Mouse (Mus musculus) limb, embryonic 14.5 days (tissue): ENCODE measurements at regions not wholly inside any gene's neighbourhood (a gene's known extent, or its start where the extent isn't known, plus 50 kb on each side); places are given as distances from the start of the nearest gene placed in this dataset.
A peak's percentile ranks its signal among the peaks of the same experiment; 100 is the strongest.

Experiments used
- ATAC-seq: fragments of 200-750 bp; cut with Nextera tagmentation; 2 replicates; pipeline ENCODE4 v1.8.0; 2017; ENCODE audit warnings: low read depth, moderate number of reproducible peaks, moderate TSS enrichment; ENCODE audit not compliant: low FRiP score
- DNase-seq: peaks from one replicate; pipeline ENCODE4 v3.0.0-alpha.2; 2015; ENCODE audit warnings: low spot score
- H3K27ac ChIP-seq: fragments of 300-500 bp; sonication (generic); replicated peaks from 2 replicates; pipeline ENCODE4 v1.5.1; 2014; ENCODE audit warnings: low read depth, mild to moderate bottlenecking, low read length, moderate library complexity, mixed read lengths
- H3K27me3 ChIP-seq: fragments of 300-500 bp; sonication (generic); 2 replicates; pipeline ENCODE4 v1.6.1; 2014; ENCODE audit warnings: low read length, mixed read lengths; ENCODE audit not compliant: control insufficient read depth, insufficient read depth
- H3K36me3 ChIP-seq: fragments of 300-500 bp; sonication (generic); 2 replicates; pipeline ENCODE4 v1.6.1; 2014; ENCODE audit warnings: mild to moderate bottlenecking, low read length, moderate library complexity, mixed read lengths; ENCODE audit not compliant: control insufficient read depth, insufficient read depth
- H3K4me1 ChIP-seq: fragments of 300-500 bp; sonication (generic); 2 replicates; pipeline ENCODE4 v1.6.1; 2014; ENCODE audit warnings: antibody characterized with exemption, low read length, mixed read lengths; ENCODE audit not compliant: control insufficient read depth, insufficient read depth
- H3K4me2 ChIP-seq: fragments of 300-500 bp; sonication (generic); replicated peaks from 2 replicates; pipeline ENCODE4 v1.6.1; 2014; ENCODE audit warnings: low read depth, mild to moderate bottlenecking, low read length, moderate library complexity; ENCODE audit not compliant: severe bottlenecking
- H3K4me3 ChIP-seq: fragments of 300-500 bp; sonication (generic); replicated peaks from 2 replicates; pipeline ENCODE4 v1.5.1; 2014; ENCODE audit warnings: low read length
- H3K9ac ChIP-seq: fragments of 300-500 bp; sonication (generic); 2 replicates; pipeline ENCODE4 v1.6.1; 2014; ENCODE audit warnings: mild to moderate bottlenecking, low read depth, low read length, moderate library complexity; ENCODE audit not compliant: severe bottlenecking
- H3K9me3 ChIP-seq: fragments of 300-500 bp; sonication (generic); 2 replicates; pipeline ENCODE4 v1.6.1; 2016; ENCODE audit warnings: low read length; ENCODE audit not compliant: control insufficient read depth
- POLR2A ChIP-seq: fragments of 200-500 bp; IDR thresholded peaks from 2 replicates; pipeline ENCODE4 v1.8.0; 2012; ENCODE audit warnings: inconsistent platforms, mild to moderate bottlenecking, moderate library complexity, borderline replicate concordance; ENCODE audit not compliant: insufficient read depth, insufficient read length; ENCODE audit errors: extremely low read depth

- Histone ChIP-seq H3K9me3 (no peaks in the 10 kb centered on the region), H3K4me1 (no peaks in the 10 kb centered on the region), H3K36me3 (no peaks in the 10 kb centered on the region), H3K9ac (no peak overlapping the region), H3K4me3 (no peak overlapping the region), H3K27me3 (no peaks in the 10 kb centered on the region), H3K27ac (no peak overlapping the region), H3K4me2 (no peak overlapping the region)
- TF ChIP-seq POLR2A = no peak
- peak; percentile 57 for DNase-seq
- ATAC-seq = no peak
These were observed 78.2 kb upstream of the Cldn34d start for GRCm38 (mm10) chrX:76680890-76681289.
